Mouse (Mus musculus): ENCODE measurements at regions not wholly inside any gene's neighbourhood (a gene's known extent, or its start where the extent isn't known, plus 50 kb on each side); places are given as distances from the start of the nearest gene placed in this dataset.
A peak's percentile ranks its signal among the peaks of the same experiment; 100 is the strongest.

DNA sequence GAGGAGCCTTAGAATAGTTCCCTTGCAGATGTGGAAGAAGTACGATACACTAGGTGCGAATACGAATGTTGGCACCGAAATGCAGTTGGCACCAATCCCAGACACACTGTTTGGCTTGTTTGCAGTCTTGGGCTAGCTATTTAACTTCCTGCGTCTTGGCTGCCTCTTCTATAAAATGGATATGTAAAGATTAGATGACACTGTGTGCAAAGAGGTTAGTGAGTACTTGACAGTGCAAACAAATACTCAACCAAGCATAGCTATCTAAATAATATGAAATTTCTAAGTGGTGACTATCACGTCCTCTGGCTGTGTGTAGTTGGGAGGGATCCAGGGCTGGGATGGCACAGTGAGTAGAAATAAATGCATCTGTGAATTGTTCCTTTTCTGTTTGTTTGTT is 86.9 kb downstream of the Ccdc71l start:
- H3K9ac ChIP-seq (replicated peaks): no peak overlapping the region
- no peaks in the 10 kb centered on the region for H3K27me3 ChIP-seq
- no peaks in the 10 kb centered on the region for H3K36me3 ChIP-seq
- H3K4me2 ChIP-seq (replicated peaks): no peak overlapping the region
- H3K9me3 ChIP-seq: no peaks in the 10 kb centered on the region
- no peaks in the 10 kb centered on the region for H3K4me1 ChIP-seq
- no peak overlapping the region for H3K27ac ChIP-seq (replicated peaks)
- no peak for ATAC-seq (replicated peaks)
- WGBS: 51% methylated on average over 6 of the region's 6 CpGs
- H3K4me3 ChIP-seq: no peak overlapping the region

- no peak overlapping the region for H3K4me2 ChIP-seq (replicated peaks)
- ATAC-seq (replicated peaks): no peak
- H3K9me3 ChIP-seq: no peaks in the 10 kb centered on the region
- no peak overlapping the region for H3K9ac ChIP-seq (replicated peaks)
- no peaks in the 10 kb centered on the region for H3K27me3 ChIP-seq
- WGBS: 88% methylated on average over 4 of the region's 4 CpGs
- no peaks in the 10 kb centered on the region for H3K36me3 ChIP-seq
- H3K4me3 ChIP-seq: no peak overlapping the region
- H3K27ac ChIP-seq (replicated peaks): no peak overlapping the region
- no peaks in the 10 kb centered on the region for H3K4me1 ChIP-seq
These were observed 91.4 kb downstream of the Ccdc71l start for GRCm38 (mm10) chr12:32469863-32470262.

GRCm38 (mm10) chr12:32479451-32479850 is 100.9 kb downstream of the Ccdc71l start:
- Histone ChIP-seq H3K36me3 (no peaks in the 10 kb centered on the region), H3K4me2 (replicated peaks) (no peak overlapping the region), H3K9me3 (no peaks in the 10 kb centered on the region), H3K4me3 (no peak overlapping the region), H3K9ac (replicated peaks) (no peak overlapping the region), H3K27me3 (no peaks in the 10 kb centered on the region), H3K27ac (replicated peaks) (no peak overlapping the region), H3K4me1 (no peaks in the 10 kb centered on the region)
- WGBS: 78% methylated on average over 3 of the region's 3 CpGs
- ATAC-seq (replicated peaks): no peak

DNA sequence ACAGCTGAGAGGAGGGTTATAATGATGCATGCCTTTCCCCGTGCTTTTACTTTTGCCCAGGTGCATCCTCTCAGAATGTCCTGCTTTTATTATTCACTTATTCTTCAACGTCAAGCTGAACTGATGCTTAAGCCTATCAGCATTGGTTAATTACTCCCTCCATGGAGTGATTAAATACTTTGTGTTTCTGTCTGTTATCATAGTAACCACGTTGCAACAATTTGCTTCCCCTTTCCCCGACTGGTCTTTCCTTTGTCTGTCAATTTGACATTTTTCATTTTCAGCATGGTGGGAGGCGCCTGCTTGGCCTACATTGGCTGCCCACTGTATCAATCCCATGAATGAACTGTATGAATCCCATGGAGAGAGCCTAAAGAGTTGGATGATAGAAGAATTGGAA is 101.8 kb downstream of the Ccdc71l start:
- no peaks in the 10 kb centered on the region for H3K4me1 ChIP-seq
- no peaks in the 10 kb centered on the region for H3K9me3 ChIP-seq
- no peak overlapping the region for H3K9ac ChIP-seq (replicated peaks)
- no peak for ATAC-seq (replicated peaks)
- H3K4me3 ChIP-seq: no peak overlapping the region
- H3K4me2 ChIP-seq (replicated peaks): no peak overlapping the region
- H3K27me3 ChIP-seq: no peaks in the 10 kb centered on the region
- no peaks in the 10 kb centered on the region for H3K36me3 ChIP-seq
- 62% methylated on average over 5 of the region's 5 CpGs for WGBS
- H3K27ac ChIP-seq (replicated peaks): no peak overlapping the region

GRCm38 (mm10) chr12:32481051-32481450 is 102.5 kb downstream of the Ccdc71l start:
- no peak overlapping the region for H3K4me2 ChIP-seq (replicated peaks)
- H3K27ac ChIP-seq (replicated peaks): no peak overlapping the region
- no peak for ATAC-seq (replicated peaks)
- no peaks in the 10 kb centered on the region for H3K36me3 ChIP-seq
- no peak overlapping the region for H3K4me3 ChIP-seq
- H3K9ac ChIP-seq (replicated peaks): no peak overlapping the region
- H3K27me3 ChIP-seq: no peaks in the 10 kb centered on the region
- no peaks in the 10 kb centered on the region for H3K9me3 ChIP-seq
- no peaks in the 10 kb centered on the region for H3K4me1 ChIP-seq
- 90% methylated on average over 5 of the region's 5 CpGs for WGBS

DNA sequence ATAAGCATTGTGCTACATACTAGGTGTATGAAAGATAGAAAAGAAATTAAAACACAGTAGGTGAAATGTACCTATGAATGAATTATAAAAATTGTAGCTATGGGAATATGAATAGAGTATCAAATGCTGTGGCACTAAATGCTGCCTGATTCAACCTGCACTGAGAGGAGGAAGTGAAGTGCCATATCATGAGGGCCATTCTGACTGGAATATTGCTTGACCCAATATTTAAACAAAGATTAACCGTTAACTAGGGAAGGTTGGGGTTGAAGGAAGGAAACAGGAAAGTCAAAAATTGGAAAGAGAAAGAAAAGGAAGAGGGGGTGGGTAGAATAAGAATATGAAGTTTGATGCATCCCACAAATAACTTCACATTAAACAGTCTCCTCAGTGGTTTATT is 103.8 kb downstream of the Ccdc71l start:
- Histone ChIP-seq H3K4me1 (no peaks in the 10 kb centered on the region), H3K27ac (replicated peaks) (no peak overlapping the region), H3K36me3 (no peaks in the 10 kb centered on the region), H3K27me3 (no peaks in the 10 kb centered on the region), H3K9me3 (no peaks in the 10 kb centered on the region), H3K9ac (replicated peaks) (no peak overlapping the region), H3K4me3 (no peak overlapping the region), H3K4me2 (replicated peaks) (no peak overlapping the region)
- ATAC-seq (replicated peaks): no peak
- 85% methylated on average over 1 of the region's 1 CpGs for WGBS

GRCm38 (mm10) chr12:32482777-32483176 is 104.3 kb downstream of the Ccdc71l start:
- Histone ChIP-seq H3K27me3 (no peaks in the 10 kb centered on the region), H3K4me3 (no peak overlapping the region), H3K9ac (replicated peaks) (no peak overlapping the region), H3K4me2 (replicated peaks) (no peak overlapping the region), H3K9me3 (no peaks in the 10 kb centered on the region), H3K4me1 (no peaks in the 10 kb centered on the region), H3K27ac (replicated peaks) (no peak overlapping the region), H3K36me3 (no peaks in the 10 kb centered on the region)
- ATAC-seq (replicated peaks): no peak

- H3K9ac ChIP-seq (replicated peaks): no peak overlapping the region
- ATAC-seq (replicated peaks): no peak
- no peak overlapping the region for H3K4me2 ChIP-seq (replicated peaks)
- H3K36me3 ChIP-seq: no peaks in the 10 kb centered on the region
- H3K4me1 ChIP-seq: no peaks in the 10 kb centered on the region
- H3K27ac ChIP-seq (replicated peaks): no peak overlapping the region
- H3K4me3 ChIP-seq: no peak overlapping the region
- H3K9me3 ChIP-seq: no peaks in the 10 kb centered on the region
- 69% methylated on average over 4 of the region's 4 CpGs for WGBS
- no peaks in the 10 kb centered on the region for H3K27me3 ChIP-seq
These were observed 107.7 kb downstream of the Ccdc71l start for GRCm38 (mm10) chr12:32486246-32486645.

GRCm38 (mm10) chr12:32486729-32487128 is 108.2 kb downstream of the Ccdc71l start:
- ATAC-seq (replicated peaks): no peak
- no peaks in the 10 kb centered on the region for H3K4me1 ChIP-seq
- WGBS: 60% methylated on average over 2 of the region's 2 CpGs

DNA sequence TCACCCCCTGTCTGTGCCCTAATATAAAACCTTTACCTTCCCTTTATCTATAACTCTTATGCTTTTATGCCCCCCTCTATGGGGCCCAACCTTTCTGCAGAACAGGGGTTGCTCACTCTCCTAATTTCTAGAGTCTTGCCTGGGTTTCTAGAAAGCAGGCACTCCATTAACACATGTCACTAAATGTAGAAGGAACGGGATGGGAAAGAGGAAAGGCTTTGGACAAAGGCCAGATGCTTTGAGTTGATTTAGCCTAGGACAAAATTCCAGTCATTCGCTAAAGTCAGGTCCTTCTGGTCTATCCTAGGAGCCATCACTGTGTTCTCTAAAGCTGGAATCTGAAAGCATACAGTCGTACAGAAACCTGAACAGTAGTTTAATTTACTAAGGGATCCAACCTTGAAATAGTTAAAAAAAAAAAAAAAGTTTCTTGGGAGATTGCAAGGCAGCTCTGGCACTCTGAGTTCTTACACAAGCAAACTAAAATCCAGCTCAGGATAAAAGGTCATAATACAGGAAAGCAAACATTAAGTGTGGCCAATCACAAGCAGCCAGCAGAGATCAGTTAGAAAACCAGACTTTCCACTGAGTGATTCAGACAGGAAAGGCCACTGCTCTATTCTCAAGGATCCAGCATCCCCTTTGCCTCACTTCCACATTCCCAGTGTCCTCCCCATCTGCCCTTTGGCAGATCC is 109.5 kb downstream of the Ccdc71l start:
- Histone ChIP-seq H3K4me3 (no peak overlapping the region), H3K4me2 (replicated peaks) (no peak overlapping the region), H3K36me3 (no peaks in the 10 kb centered on the region), H3K9ac (replicated peaks) (no peak overlapping the region), H3K27ac (replicated peaks) (no peak overlapping the region), H3K4me1 (no peaks in the 10 kb centered on the region), H3K9me3 (no peaks in the 10 kb centered on the region), H3K27me3 (no peaks in the 10 kb centered on the region)
- 67% methylated on average over 3 of the region's 3 CpGs for WGBS
- no peak for ATAC-seq (replicated peaks)

More at GRCm38 (mm10) chr12:32486729-32487128, 108.2 kb downstream of the Ccdc71l start:
- Histone ChIP-seq H3K36me3 (no peaks in the 10 kb centered on the region), H3K4me2 (replicated peaks) (no peak overlapping the region), H3K9me3 (no peaks in the 10 kb centered on the region), H3K27ac (replicated peaks) (no peak overlapping the region), H3K9ac (replicated peaks) (no peak overlapping the region), H3K4me3 (no peak overlapping the region), H3K27me3 (no peaks in the 10 kb centered on the region)

DNA sequence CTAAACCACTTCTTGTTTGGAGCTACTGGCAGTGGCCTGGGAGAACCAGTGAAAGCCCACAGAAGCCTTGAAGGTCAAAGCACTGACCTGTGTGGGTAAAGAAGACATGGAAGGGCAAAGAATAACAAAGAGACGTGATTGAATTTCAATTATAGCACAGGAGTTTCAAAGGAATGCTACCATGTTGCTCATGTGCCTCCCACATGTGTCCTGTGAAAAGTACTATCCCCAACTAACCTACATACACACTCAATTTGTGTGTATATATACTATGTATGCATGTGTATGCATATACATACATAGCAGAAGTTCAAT is 110.0 kb downstream of the Ccdc71l start:
- ATAC-seq (replicated peaks): no peak
- Histone ChIP-seq H3K4me3 (no peak overlapping the region), H3K27ac (replicated peaks) (no peak overlapping the region), H3K4me2 (replicated peaks) (no peak overlapping the region), H3K36me3 (no peaks in the 10 kb centered on the region), H3K9ac (replicated peaks) (no peak overlapping the region), H3K27me3 (no peaks in the 10 kb centered on the region), H3K4me1 (no peaks in the 10 kb centered on the region), H3K9me3 (no peaks in the 10 kb centered on the region)
- WGBS: 73% methylated on average over 1 of the region's 1 CpGs

GRCm38 (mm10) chr12:32489415-32490139 is 111.1 kb downstream of the Ccdc71l start:
- Histone ChIP-seq H3K9me3 (no peaks in the 10 kb centered on the region), H3K27ac (replicated peaks) (no peak overlapping the region), H3K36me3 (no peaks in the 10 kb centered on the region), H3K4me3 (no peak overlapping the region), H3K4me1 (no peaks in the 10 kb centered on the region), H3K27me3 (no peaks in the 10 kb centered on the region), H3K4me2 (replicated peaks) (no peak overlapping the region), H3K9ac (replicated peaks) (no peak overlapping the region)
- peak; percentile 92 for ATAC-seq (replicated peaks)

GRCm38 (mm10) chr12:32504196-32504595 is 125.7 kb downstream of the Ccdc71l start:
- H3K27ac ChIP-seq (replicated peaks): no peak overlapping the region
- no peak overlapping the region for H3K4me2 ChIP-seq (replicated peaks)
- no peak overlapping the region for H3K4me3 ChIP-seq
- WGBS: 71% methylated on average over 3 of the region's 3 CpGs
- no peaks in the 10 kb centered on the region for H3K27me3 ChIP-seq
- no peak overlapping the region for H3K9ac ChIP-seq (replicated peaks)
- H3K36me3 ChIP-seq: no peaks in the 10 kb centered on the region
- H3K9me3 ChIP-seq: no peaks in the 10 kb centered on the region
- ATAC-seq (replicated peaks): no peak
- no peaks in the 10 kb centered on the region for H3K4me1 ChIP-seq

Measured in forebrain, embryonic 15.5 days (tissue).